Mouse (Mus musculus): ENCODE results near the gene Vmn2r62.
"Not testable (repeated sequence)": the region's sequence is repeated elsewhere in the genome, so short reads cannot be mapped to it uniquely, and the experiment has no call there.

DNA sequence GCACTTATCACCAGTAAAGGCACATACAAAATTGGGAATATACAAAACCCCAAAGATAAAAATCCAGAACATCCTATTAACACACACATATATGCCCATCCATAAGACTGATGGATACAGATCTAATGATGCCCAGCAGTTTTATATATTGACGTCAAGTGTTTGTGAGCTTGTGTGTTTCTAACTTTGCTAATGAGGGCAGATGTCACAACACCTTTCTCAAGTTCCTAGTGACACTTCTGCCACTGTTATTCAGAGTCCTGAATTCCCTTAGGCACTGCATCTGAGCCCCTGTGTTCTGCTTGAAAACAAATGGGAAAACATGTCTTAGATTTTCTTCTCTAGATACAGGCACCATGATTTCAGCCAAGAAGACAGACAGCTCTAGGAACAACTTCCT, at the start of gene Vmn2r62:
- not testable (repeated sequence) for TF ChIP-seq SIN3A (IDR thresholded peaks at IDR 0.05; ENCODE audit: low read length); JUND (IDR thresholded peaks at IDR 0.05; ENCODE audit: low read depth, low read length)

Data from MEL (cell line).